Mouse (Mus musculus) ES-Bruce4 (cell line): Measurements from ENCODE around the gene Hyal1.

Source experiments
- CTCF ChIP-seq: IDR thresholded peaks from one replicate; pipeline ENCODE4 v1.8.1; 2011; ENCODE audit warnings: low read depth, low read length
- EP300 ChIP-seq: IDR thresholded peaks from 2 replicates; pipeline ENCODE4 v1.6.1; 2011; ENCODE audit warnings: low read depth, low read length; ENCODE audit not compliant: insufficient read depth
- POLR2A ChIP-seq: IDR thresholded peaks from one replicate; pipeline ENCODE4 v1.8.1; 2011; ENCODE audit warnings: low read length; ENCODE audit not compliant: insufficient read depth

DNA sequence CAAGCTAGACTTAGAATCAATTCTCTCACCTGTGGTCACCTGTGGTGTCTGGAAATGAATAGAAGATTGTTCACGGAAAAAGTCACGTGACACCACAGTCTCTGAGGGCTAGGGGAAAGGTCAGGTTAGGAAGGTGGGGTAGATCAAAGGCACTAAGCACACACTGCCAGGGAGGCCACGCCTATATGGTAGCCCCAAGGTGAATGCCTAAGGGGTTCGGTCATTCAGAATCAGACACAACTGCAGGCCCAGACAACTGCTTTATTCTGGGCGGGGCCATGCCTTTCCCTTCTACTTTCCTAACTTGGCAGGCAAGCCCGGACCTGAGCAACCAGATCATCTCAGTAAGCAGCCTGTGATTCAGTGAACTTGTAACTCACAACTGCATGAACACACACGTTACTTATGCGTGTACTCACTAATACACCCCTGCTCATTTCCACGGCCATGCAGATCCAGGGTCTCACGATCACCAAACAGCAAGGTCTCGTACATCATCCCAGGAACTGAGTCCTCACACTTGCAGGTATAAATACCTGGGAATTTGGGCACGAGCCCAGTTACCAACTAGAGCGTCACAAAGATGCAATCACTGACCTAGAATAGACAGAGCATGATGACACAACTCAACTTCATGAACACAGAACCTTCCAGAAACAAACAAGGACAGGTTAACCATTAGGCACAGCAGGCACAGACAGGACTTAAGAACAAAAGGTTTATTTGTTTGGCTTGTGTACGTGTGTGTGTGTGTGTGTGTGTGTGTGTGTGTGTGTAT is 959 bp upstream of the Hyal1 start:
- no peak for TF ChIP-seq POLR2A
- no peak for TF ChIP-seq CTCF
- peak; percentile 96 for TF ChIP-seq EP300
